Mouse (Mus musculus) kidney, embryonic 16.5 days (tissue): ENCODE results near the gene Hps5. TPM values are rescaled to one million over a fixed set of nuclear protein-coding genes. Genes with fewer than 3 reads are reported as not detected.

Experiments used
- ATAC-seq: fragments of 200-750 bp; cut with Nextera tagmentation; 2 replicates; pipeline ENCODE4 v1.8.0; 2017; ENCODE audit warnings: moderate TSS enrichment; ENCODE audit not compliant: low FRiP score, low TSS enrichment
- H3K27ac ChIP-seq: fragments of 300-500 bp; sonication (generic); 2 replicates; pipeline ENCODE4 v1.5.1; 2014; ENCODE audit warnings: low read length
- H3K27me3 ChIP-seq: fragments of 300-500 bp; sonication (generic); 2 replicates; pipeline ENCODE4 v1.6.1; 2014; ENCODE audit warnings: low read length, control low read depth, mixed read lengths; ENCODE audit not compliant: insufficient read depth
- H3K36me3 ChIP-seq: fragments of 300-500 bp; sonication (generic); 2 replicates; pipeline ENCODE4 v1.6.1; 2014; ENCODE audit warnings: low read length, control low read depth, mixed read lengths; ENCODE audit not compliant: insufficient read depth
- H3K4me1 ChIP-seq: fragments of 300-500 bp; sonication (generic); 2 replicates; pipeline ENCODE4 v1.6.1; 2014; ENCODE audit warnings: low read length, control low read depth, mixed read lengths; ENCODE audit not compliant: insufficient read depth
- H3K4me2 ChIP-seq: fragments of 300-500 bp; sonication (generic); replicated peaks from 2 replicates; pipeline ENCODE4 v1.6.1; 2014; ENCODE audit warnings: low read depth, low read length
- H3K4me3 ChIP-seq: fragments of 300-500 bp; sonication (generic); 2 replicates; pipeline ENCODE4 v1.5.1; 2014; ENCODE audit warnings: mild to moderate bottlenecking, low read length
- H3K9ac ChIP-seq: fragments of 300-500 bp; sonication (generic); replicated peaks from 2 replicates; pipeline ENCODE4 v1.6.1; 2014; ENCODE audit warnings: low read length
- H3K9me3 ChIP-seq: fragments of 300-500 bp; sonication (generic); 2 replicates; pipeline ENCODE4 v1.6.1; 2016; ENCODE audit warnings: low read length, control low read depth
- WGBS: fragments of 180-500 bp; shearing (Covaris S2); extraction: QIAGEN DNeasy Blood & Tissue Kit; methylation state at CpG from one replicate; pipeline ENCODE4 v1.1.7; 2014; 5-methylcytosine and 5-hydroxymethylcytosine counted together
- polyA plus RNA-seq: library from polyadenylated mRNA; unstranded; fragments of >200 nt; fragmentation: Nextera tagmentation; extraction: Ambion mirVana; gene quantifications from 2 replicates; pipeline ENCODE4 v1.2.1, GENCODE M21; 2015

Hps5 gene
- polyA plus RNA-seq: 30.9 and 34.4 TPM in 2 replicates

GRCm38 (mm10) chr7:46795287-46796205 lies at the start of gene Hps5, which contains the start of gene Gtf2h1:
TSS of gene Hps5 (minus strand) at chr7:46796064.
TSS of gene Gtf2h1 (plus strand) at chr7:46796103.
- peak within 1 kb of the TSS; percentile 96 for H3K4me2 ChIP-seq
- under 1% methylated on average over 74 of the region's 75 CpGs for WGBS
- peak; percentile 98 for ATAC-seq

GRCm38 (mm10) chr7:46845211-46845977 lies 49.5 kb upstream of the Hps5 start:
- Histone ChIP-seq H3K4me3 (peak overlapping the region; percentile 97), H3K36me3 (peaks cover 29% of the 10 kb centered on the region), H3K9ac (peak overlapping the region; percentile 95), H3K27me3 (no peaks in the 10 kb centered on the region), H3K9me3 (no peaks in the 10 kb centered on the region), H3K4me2 (peak overlapping the region; percentile 91), H3K27ac (peak overlapping the region; percentile 96), H3K4me1 (peaks cover 23% of the 10 kb centered on the region)
- under 1% methylated on average over 51 of the region's 51 CpGs for WGBS
- peak; percentile 92 for ATAC-seq

More at GRCm38 (mm10) chr7:46795287-46796205, at the start of gene Hps5, which contains the start of gene Gtf2h1:
- Histone ChIP-seq H3K27ac (peak within 1 kb of the TSS; percentile 92), H3K4me3 (peak within 1 kb of the TSS; percentile 100), H3K9ac (peak within 1 kb of the TSS; percentile 98), H3K4me1 (peaks cover 24% of the 10 kb centered on the region), H3K27me3 (no peaks in the 10 kb centered on the region), H3K36me3 (peaks cover 5% of the 10 kb centered on the region; the same call in 1 of the 2 replicates), H3K9me3 (no peaks in the 10 kb centered on the region)

- no peak for ATAC-seq
- Histone ChIP-seq H3K36me3 (peaks cover 11% of the 10 kb centered on the region; the same call in 1 of the 2 replicates), H3K9ac (no peak overlapping the region), H3K9me3 (no peaks in the 10 kb centered on the region), H3K4me1 (peaks cover 39% of the 10 kb centered on the region), H3K27ac (no peak overlapping the region), H3K4me3 (no peak overlapping the region), H3K4me2 (no peak overlapping the region), H3K27me3 (no peaks in the 10 kb centered on the region)
- 92% methylated on average over 4 of the region's 4 CpGs for WGBS
These were observed 47.7 kb upstream of the Hps5 start for GRCm38 (mm10) chr7:46843576-46843975.

- H3K27me3 ChIP-seq: no peaks in the 10 kb centered on the region
- WGBS: 35% methylated on average over 5 of the region's 5 CpGs
- no peak overlapping the region for H3K27ac ChIP-seq
- H3K4me3 ChIP-seq: no peak overlapping the region
- H3K9me3 ChIP-seq: no peaks in the 10 kb centered on the region
- no peak for ATAC-seq
- no peak overlapping the region for H3K9ac ChIP-seq
- H3K36me3 ChIP-seq: 0 out of 2 replicates have a peak, but pooled peaks cover under 1% of the 10 kb centered on the region
- peaks cover 45% of the 10 kb centered on the region for H3K4me1 ChIP-seq
- no peak overlapping the region for H3K4me2 ChIP-seq
These were observed 46.4 kb upstream of the Hps5 start for GRCm38 (mm10) chr7:46842278-46842677.

GRCm38 (mm10) chr7:46840787-46841525 lies 45.1 kb upstream of the Hps5 start, which contains the start of gene Ldha:
TSS of gene Ldha (plus strand) at chr7:46841475.
- H3K9ac ChIP-seq: no peak within 1 kb of the TSS
- H3K4me1 ChIP-seq: peaks cover 38% of the 10 kb centered on the region
- H3K4me2 ChIP-seq: no peak within 1 kb of the TSS
- no peaks in the 10 kb centered on the region for H3K9me3 ChIP-seq
- 38% methylated on average over 6 of the region's 6 CpGs for WGBS
- H3K27me3 ChIP-seq: no peaks in the 10 kb centered on the region
- ATAC-seq: no peak
- H3K4me3 ChIP-seq: no peak within 1 kb of the TSS
- H3K36me3 ChIP-seq: no peaks in the 10 kb centered on the region
- 0 out of 2 replicates have a peak within 1 kb of the TSS, but pooled peaks have one; percentile 91 for H3K27ac ChIP-seq

GRCm38 (mm10) chr7:46840326-46840725 lies 44.5 kb upstream of the Hps5 start:
- Histone ChIP-seq H3K36me3 (no peaks in the 10 kb centered on the region), H3K27me3 (no peaks in the 10 kb centered on the region), H3K4me2 (no peak overlapping the region), H3K27ac (peak overlapping the region; percentile 91; the same call in 1 of the 2 replicates), H3K4me3 (no peak overlapping the region), H3K9ac (no peak overlapping the region), H3K9me3 (no peaks in the 10 kb centered on the region), H3K4me1 (peaks cover 38% of the 10 kb centered on the region)
- no peak for ATAC-seq
- WGBS: 65% methylated on average over 4 of the region's 4 CpGs

- H3K4me2 ChIP-seq: no peak overlapping the region
- ATAC-seq: no peak
- no peak overlapping the region for H3K9ac ChIP-seq
- peaks cover 34% of the 10 kb centered on the region for H3K4me1 ChIP-seq
- H3K4me3 ChIP-seq: no peak overlapping the region
- 83% methylated on average over 5 of the region's 5 CpGs for WGBS
- H3K27me3 ChIP-seq: no peaks in the 10 kb centered on the region
- no peaks in the 10 kb centered on the region for H3K9me3 ChIP-seq
- no peaks in the 10 kb centered on the region for H3K36me3 ChIP-seq
- peak overlapping the region; percentile 91 for H3K27ac ChIP-seq
These were observed 44.0 kb upstream of the Hps5 start for GRCm38 (mm10) chr7:46839861-46840260.

GRCm38 (mm10) chr7:46839446-46839845 lies 43.6 kb upstream of the Hps5 start:
- H3K9ac ChIP-seq: peak overlapping the region; percentile 29; the same call in 1 of the 2 replicates
- no peaks in the 10 kb centered on the region for H3K9me3 ChIP-seq
- H3K4me2 ChIP-seq: peak overlapping the region; percentile 43; the same call in 1 of the 2 replicates
- no peaks in the 10 kb centered on the region for H3K36me3 ChIP-seq
- no peaks in the 10 kb centered on the region for H3K27me3 ChIP-seq
- H3K27ac ChIP-seq: peak overlapping the region; percentile 91
- H3K4me3 ChIP-seq: no peak overlapping the region
- H3K4me1 ChIP-seq: peaks cover 31% of the 10 kb centered on the region
- WGBS: 36% methylated on average over 7 of the region's 7 CpGs
- peak; percentile 10; the same call in 1 of the 2 replicates for ATAC-seq

GRCm38 (mm10) chr7:46838891-46839302 lies 43.0 kb upstream of the Hps5 start:
- Histone ChIP-seq H3K4me2 (peak overlapping the region; percentile 43), H3K4me1 (peaks cover 32% of the 10 kb centered on the region), H3K4me3 (no peak overlapping the region), H3K9me3 (no peaks in the 10 kb centered on the region), H3K9ac (peak overlapping the region; percentile 29; the same call in 1 of the 2 replicates), H3K27me3 (no peaks in the 10 kb centered on the region), H3K27ac (peak overlapping the region; percentile 91), H3K36me3 (no peaks in the 10 kb centered on the region)
- WGBS: 3% methylated on average over 8 of the region's 8 CpGs
- ATAC-seq: peak; percentile 69
